Mouse (Mus musculus) E14TG2a.4 (cell line): ENCODE results near the gene Thsd7a.

Source experiments
- CTCF ChIP-seq: conservative IDR thresholded peaks from 2 replicates; pipeline ENCODE4 v1.5.1; 2014; ENCODE audit warnings: low read length
- NANOG ChIP-seq: IDR thresholded peaks from 2 replicates; pipeline ENCODE4 v1.6.1; 2014; ENCODE audit warnings: borderline replicate concordance, low read length, mixed read lengths
- POU5F1 ChIP-seq: IDR thresholded peaks from 2 replicates; pipeline ENCODE4 v1.6.1; 2014; ENCODE audit warnings: low read length, borderline replicate concordance

DNA sequence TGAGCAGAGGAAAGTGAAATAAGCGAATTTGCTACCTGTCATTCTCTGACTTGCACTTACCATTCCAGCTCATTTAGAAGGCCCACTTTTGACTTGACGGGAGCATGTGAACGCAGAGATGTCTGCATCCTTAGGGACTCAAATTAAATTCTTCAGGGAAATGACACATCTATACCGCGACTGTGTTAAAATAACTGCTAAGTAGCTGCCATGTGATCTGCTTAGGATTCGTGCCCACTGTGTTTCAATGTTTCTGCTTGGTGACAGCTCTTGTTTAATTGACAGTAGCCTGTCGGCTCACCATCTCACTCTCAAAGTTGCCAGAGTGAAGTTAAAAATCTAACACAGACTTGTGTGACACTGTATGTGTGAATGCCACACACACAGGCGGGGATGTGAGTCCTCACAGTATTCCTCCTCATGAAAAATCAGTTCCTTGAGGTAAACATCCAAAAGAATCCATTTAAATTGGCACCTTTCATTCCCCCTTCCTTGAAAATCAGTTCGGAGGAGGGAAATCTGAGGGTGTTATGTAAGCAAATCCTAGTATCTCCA, 397.0 kb downstream of the Thsd7a start:
- no peak for TF ChIP-seq CTCF
- no peak for TF ChIP-seq NANOG
- TF ChIP-seq POU5F1 = no peak
